Mouse (Mus musculus) megakaryocyte, embryonic 14.5 days (primary cell): ENCODE results near the gene Pacrg.

Experiments
- FLI1 ChIP-seq: IDR thresholded peaks from 2 replicates; pipeline ENCODE4 v1.6.1; 2012; ENCODE audit warnings: low read length, inconsistent platforms, mixed read lengths
- GATA1 ChIP-seq: IDR thresholded peaks from 3 replicates; pipeline ENCODE4 v1.6.1; 2012; ENCODE audit warnings: mixed read lengths, low read length, inconsistent platforms, borderline replicate concordance

DNA sequence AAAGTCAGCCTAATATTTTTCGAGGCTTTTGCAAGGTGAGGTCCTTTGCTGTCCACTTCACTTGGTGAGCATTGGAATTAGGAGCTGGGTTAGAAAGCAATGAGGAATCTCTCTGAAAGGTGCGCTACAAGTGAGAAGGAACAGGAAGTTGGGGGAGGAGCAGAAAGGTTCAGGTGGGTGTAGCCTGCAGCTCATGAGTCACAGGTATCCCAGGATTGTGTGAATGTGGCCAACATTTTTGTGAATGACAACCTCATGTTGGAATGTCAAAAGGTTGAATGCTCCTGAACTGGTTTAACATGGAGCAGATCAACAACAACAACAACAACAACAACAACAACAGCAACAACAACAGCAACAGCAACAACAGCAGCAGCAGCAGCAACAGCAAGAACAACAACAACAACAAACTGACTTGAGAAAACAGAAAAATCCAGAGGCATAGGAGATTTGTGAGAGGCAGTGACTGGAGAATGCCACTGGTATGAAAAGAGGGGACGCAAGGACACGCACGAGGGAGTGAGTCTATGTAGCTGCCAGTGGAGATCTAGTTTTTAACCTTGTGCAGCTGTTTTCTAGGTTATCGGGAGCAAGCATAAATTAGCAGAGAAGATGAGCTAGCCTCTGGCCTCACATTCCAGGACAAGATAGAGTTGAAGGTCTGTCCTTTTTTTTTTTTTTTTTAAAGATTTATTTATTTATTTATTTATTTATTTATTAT, 341.0 kb downstream of the Pacrg start:
- TF ChIP-seq GATA1 (no peak), FLI1 (no peak)
